Mouse (Mus musculus) forebrain, embryonic 15.5 days (tissue): ENCODE results near the gene Rnf121. TPM values are rescaled to one million over a fixed set of nuclear protein-coding genes. Genes with fewer than 3 reads are reported as not detected.

ENCODE experiments used
- ATAC-seq: fragments of 200-750 bp; cut with Nextera tagmentation; replicated peaks from 2 replicates; pipeline ENCODE4 v1.8.0; 2017; ENCODE audit warnings: mild to moderate bottlenecking, moderate TSS enrichment, moderate library complexity
- H3K27ac ChIP-seq: fragments of 300-500 bp; sonication (generic); replicated peaks from 2 replicates; pipeline ENCODE4 v1.5.1; 2015; ENCODE audit warnings: mild to moderate bottlenecking, inconsistent platforms
- H3K27me3 ChIP-seq: fragments of 300-500 bp; sonication (generic); 2 replicates; pipeline ENCODE4 v1.6.1; 2015; ENCODE audit warnings: inconsistent platforms
- H3K36me3 ChIP-seq: fragments of 300-500 bp; sonication (generic); 2 replicates; pipeline ENCODE4 v1.6.1; 2015; ENCODE audit warnings: mild to moderate bottlenecking, inconsistent platforms
- H3K4me1 ChIP-seq: fragments of 300-500 bp; sonication (generic); 2 replicates; pipeline ENCODE4 v1.6.1; 2015; ENCODE audit warnings: inconsistent platforms
- H3K4me2 ChIP-seq: fragments of 300-500 bp; sonication (generic); replicated peaks from 2 replicates; pipeline ENCODE4 v1.6.1; 2015; ENCODE audit warnings: mild to moderate bottlenecking, inconsistent platforms
- H3K4me3 ChIP-seq: fragments of 300-500 bp; sonication (generic); 2 replicates; pipeline ENCODE4 v1.5.1; 2015; ENCODE audit warnings: mild to moderate bottlenecking, inconsistent platforms
- H3K9ac ChIP-seq: fragments of 300-500 bp; sonication (generic); replicated peaks from 2 replicates; pipeline ENCODE4 v1.6.1; 2015; ENCODE audit warnings: mild to moderate bottlenecking, inconsistent platforms
- H3K9me3 ChIP-seq: fragments of 300-500 bp; sonication (generic); 2 replicates; pipeline ENCODE4 v1.6.1; 2016; ENCODE audit warnings: inconsistent platforms
- WGBS: fragments of 180-500 bp; shearing (Covaris S2); methylation state at CpG from one replicate; pipeline ENCODE4 v1.1.7; 2015; ENCODE audit warnings: mixed read lengths; 5-methylcytosine and 5-hydroxymethylcytosine counted together
- polyA plus RNA-seq: library from polyadenylated mRNA; unstranded; fragments of >200 nt; fragmentation: Nextera tagmentation; extraction: Ambion mirVana; gene quantifications from 2 replicates; pipeline ENCODE4 v1.2.1, GENCODE M21; 2015

Gene Rnf121
- polyA plus RNA-seq, 1 experiment from 2014 or later = 33.0 TPM

GRCm38 (mm10) chr7:102016936-102017335 lies 48.3 kb downstream of the Rnf121 start:
- H3K36me3 ChIP-seq = peaks cover 88% of the 10 kb centered on the region
- H3K4me3 ChIP-seq = no peak overlapping the region
- WGBS = 84% methylated on average over 4 of the region's 4 CpGs
- H3K4me1 ChIP-seq = no peaks in the 10 kb centered on the region
- H3K9ac ChIP-seq = no peak overlapping the region
- H3K4me2 ChIP-seq = no peak overlapping the region
- H3K27me3 ChIP-seq = no peaks in the 10 kb centered on the region
- no peak overlapping the region for H3K27ac ChIP-seq
- ATAC-seq = no peak
- H3K9me3 ChIP-seq = no peaks in the 10 kb centered on the region

DNA sequence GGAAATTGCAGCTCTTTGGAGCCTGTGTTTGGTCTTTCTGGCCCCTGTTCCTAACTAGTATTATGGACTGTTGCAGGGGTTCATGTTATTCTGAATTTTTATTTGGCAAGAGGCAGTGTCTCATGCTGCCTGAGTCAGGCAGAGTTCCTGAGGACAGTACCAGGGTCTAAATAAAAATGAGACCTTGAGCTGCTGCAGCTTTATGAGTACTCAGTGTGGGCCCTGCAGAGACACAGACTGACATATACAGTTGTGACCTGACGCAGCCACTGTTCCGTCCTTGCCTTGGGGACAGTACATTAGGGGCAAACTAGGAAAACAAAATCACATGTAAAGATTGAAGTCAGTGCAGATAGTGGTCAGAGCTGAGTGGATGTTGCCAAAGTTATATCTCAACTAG lies 50.3 kb downstream of the Rnf121 start:
- no peak overlapping the region for H3K9ac ChIP-seq
- no peaks in the 10 kb centered on the region for H3K27me3 ChIP-seq
- H3K4me2 ChIP-seq = no peak overlapping the region
- no peak overlapping the region for H3K4me3 ChIP-seq
- ATAC-seq = no peak
- H3K36me3 ChIP-seq = peaks cover 96% of the 10 kb centered on the region
- H3K4me1 ChIP-seq = no peaks in the 10 kb centered on the region
- H3K9me3 ChIP-seq = no peaks in the 10 kb centered on the region
- H3K27ac ChIP-seq = no peak overlapping the region
- WGBS = 88% methylated on average over 2 of the region's 2 CpGs

DNA sequence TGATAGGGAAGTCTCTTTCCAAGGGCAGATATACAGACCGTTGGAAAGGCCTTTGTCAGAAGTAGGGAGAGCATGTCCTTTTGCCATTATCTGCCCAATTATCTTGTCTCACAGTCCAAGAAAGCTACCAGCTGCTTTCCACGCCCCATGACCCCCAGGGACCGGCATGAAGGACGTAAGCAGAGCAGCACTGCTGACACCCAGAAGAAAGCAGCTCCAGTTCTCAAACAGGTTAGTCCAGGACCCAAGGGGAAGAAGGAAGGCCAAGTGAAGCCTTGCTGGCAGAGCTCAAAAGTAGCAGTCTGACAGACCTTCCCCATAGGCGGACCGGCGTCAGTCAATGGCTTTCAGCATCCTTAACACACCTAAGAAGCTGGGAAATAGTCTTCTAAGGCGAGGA lies 51.9 kb downstream of the Rnf121 start:
- no peak overlapping the region for H3K27ac ChIP-seq

DNA sequence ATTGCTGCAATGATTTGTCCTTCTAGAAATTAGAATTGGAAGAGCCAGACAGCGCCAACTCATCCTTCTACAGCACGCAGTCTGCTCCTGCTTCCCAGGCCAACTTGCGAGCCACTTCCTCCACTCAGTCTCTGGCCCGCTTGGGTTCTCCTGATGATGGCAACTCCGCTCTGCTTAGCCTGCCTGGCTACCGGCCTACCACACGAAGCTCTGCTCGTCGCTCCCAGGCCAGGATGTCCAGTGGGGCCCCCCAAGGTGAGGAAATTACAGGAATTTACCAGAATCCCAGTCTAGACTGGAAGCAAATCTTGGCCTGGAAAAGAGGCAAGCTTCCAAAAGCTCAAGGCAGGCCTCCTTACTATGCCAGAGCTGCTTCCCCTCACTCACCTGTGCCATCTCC lies 53.4 kb downstream of the Rnf121 start:
- Histone ChIP-seq H3K9ac (no peak overlapping the region), H3K4me3 (no peak overlapping the region), H3K36me3 (peaks cover 96% of the 10 kb centered on the region), H3K4me1 (no peaks in the 10 kb centered on the region), H3K4me2 (no peak overlapping the region), H3K9me3 (no peaks in the 10 kb centered on the region), H3K27me3 (no peaks in the 10 kb centered on the region), H3K27ac (0 out of 2 replicates have a peak overlapping the region, but pooled peaks have one; percentile 31)
- WGBS = 88% methylated on average over 9 of the region's 9 CpGs
- no peak for ATAC-seq

More for the DNA sequence above, 51.9 kb downstream of the Rnf121 start:
- no peaks in the 10 kb centered on the region for H3K9me3 ChIP-seq
- no peak overlapping the region for H3K9ac ChIP-seq
- no peak overlapping the region for H3K4me3 ChIP-seq
- peaks cover 99% of the 10 kb centered on the region for H3K36me3 ChIP-seq
- H3K27me3 ChIP-seq = no peaks in the 10 kb centered on the region
- H3K4me2 ChIP-seq = no peak overlapping the region
- 94% methylated on average over 8 of the region's 8 CpGs for WGBS
- no peak for ATAC-seq
- H3K4me1 ChIP-seq = no peaks in the 10 kb centered on the region

DNA sequence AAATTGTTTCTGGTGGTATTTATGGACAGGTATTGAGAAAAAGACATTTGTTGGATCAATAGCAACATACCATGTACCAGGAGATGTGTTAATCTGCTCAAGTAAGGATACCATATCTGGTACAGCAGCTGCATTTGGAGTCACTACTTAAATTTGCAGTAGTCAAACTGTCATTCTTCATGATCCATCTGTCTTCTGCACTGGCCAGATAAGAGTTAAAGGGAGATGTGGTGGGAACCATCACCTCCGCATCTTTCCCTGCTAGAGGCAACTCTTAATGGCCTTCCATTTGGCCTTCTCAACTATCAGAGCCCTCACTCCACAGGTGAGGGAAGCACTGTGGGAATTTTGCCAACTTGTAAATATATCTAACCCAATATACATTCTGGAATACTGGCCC lies 58.7 kb downstream of the Rnf121 start:
- no peaks in the 10 kb centered on the region for H3K9me3 ChIP-seq
- no peak overlapping the region for H3K9ac ChIP-seq
- no peak overlapping the region for H3K4me2 ChIP-seq
- 93% methylated on average over 1 of the region's 1 CpGs for WGBS
- H3K36me3 ChIP-seq = peaks cover 93% of the 10 kb centered on the region
- no peak overlapping the region for H3K27ac ChIP-seq
- no peak overlapping the region for H3K4me3 ChIP-seq
- H3K27me3 ChIP-seq = no peaks in the 10 kb centered on the region
- H3K4me1 ChIP-seq = no peaks in the 10 kb centered on the region
- ATAC-seq = no peak

DNA sequence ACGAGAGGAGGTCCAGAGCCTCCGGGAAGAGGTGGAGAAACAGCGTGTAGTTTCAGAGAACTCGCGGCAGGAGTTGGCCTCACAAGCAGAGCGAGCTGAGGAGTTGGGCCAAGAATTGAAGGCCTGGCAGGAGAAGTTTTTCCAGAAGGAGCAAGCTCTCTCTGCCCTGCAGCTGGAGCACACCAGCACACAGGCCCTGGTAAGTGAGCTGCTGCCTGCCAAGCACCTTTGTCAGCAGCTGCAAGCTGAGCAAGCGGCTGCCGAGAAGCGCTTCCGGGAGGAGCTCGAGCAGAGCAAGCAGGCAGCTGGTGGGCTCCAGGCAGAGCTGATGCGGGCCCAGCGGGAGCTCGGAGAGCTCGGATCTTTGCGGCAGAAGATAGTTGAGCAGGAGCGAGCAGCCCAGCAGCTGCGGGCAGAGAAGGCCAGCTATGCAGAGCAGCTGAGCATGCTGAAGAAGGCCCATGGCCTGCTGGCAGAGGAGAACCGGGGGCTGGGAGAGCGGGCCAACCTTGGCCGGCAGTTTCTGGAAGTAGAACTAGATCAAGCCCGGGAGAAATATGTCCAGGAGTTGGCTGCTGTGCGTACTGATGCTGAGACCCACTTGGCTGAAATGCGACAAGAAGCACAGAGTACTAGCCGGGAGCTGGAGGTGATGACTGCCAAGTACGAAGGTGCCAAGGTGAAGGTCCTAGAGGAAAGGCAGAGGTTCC lies 64.2 kb downstream of the Rnf121 start:
- H3K4me2 ChIP-seq = no peak overlapping the region
- 87% methylated on average over 26 of the region's 26 CpGs for WGBS
- peak overlapping the region; percentile 15; the same call in 1 of the 2 replicates for H3K27ac ChIP-seq
- no peak for ATAC-seq
- H3K4me3 ChIP-seq = no peak overlapping the region
- H3K27me3 ChIP-seq = no peaks in the 10 kb centered on the region
- H3K9me3 ChIP-seq = no peaks in the 10 kb centered on the region
- H3K36me3 ChIP-seq = peaks cover 93% of the 10 kb centered on the region
- no peaks in the 10 kb centered on the region for H3K4me1 ChIP-seq
- no peak overlapping the region for H3K9ac ChIP-seq

DNA sequence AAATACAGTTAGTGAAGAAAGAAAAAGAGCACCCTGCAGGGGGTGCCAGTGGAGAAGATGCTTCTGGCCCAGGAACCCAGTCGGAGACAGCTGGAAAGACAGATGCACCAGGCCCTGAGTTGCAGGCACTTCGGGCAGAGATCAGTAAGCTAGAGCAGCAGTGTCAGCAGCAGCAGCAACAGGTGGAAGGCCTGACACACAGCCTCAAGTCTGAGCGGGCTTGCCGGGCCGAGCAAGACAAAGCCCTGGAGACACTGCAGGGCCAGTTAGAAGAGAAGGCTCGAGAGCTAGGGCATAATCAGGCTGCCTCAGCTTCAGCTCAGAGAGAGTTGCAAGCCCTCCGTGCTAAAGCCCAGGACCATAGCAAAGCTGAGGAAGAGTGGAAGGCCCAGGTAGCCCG lies 65.0 kb downstream of the Rnf121 start:
- Histone ChIP-seq H3K9ac (no peak overlapping the region), H3K36me3 (peaks cover 93% of the 10 kb centered on the region), H3K4me1 (no peaks in the 10 kb centered on the region), H3K27me3 (no peaks in the 10 kb centered on the region), H3K4me2 (no peak overlapping the region), H3K9me3 (no peaks in the 10 kb centered on the region), H3K27ac (no peak overlapping the region), H3K4me3 (no peak overlapping the region)
- no peak for ATAC-seq
- 90% methylated on average over 8 of the region's 8 CpGs for WGBS

DNA sequence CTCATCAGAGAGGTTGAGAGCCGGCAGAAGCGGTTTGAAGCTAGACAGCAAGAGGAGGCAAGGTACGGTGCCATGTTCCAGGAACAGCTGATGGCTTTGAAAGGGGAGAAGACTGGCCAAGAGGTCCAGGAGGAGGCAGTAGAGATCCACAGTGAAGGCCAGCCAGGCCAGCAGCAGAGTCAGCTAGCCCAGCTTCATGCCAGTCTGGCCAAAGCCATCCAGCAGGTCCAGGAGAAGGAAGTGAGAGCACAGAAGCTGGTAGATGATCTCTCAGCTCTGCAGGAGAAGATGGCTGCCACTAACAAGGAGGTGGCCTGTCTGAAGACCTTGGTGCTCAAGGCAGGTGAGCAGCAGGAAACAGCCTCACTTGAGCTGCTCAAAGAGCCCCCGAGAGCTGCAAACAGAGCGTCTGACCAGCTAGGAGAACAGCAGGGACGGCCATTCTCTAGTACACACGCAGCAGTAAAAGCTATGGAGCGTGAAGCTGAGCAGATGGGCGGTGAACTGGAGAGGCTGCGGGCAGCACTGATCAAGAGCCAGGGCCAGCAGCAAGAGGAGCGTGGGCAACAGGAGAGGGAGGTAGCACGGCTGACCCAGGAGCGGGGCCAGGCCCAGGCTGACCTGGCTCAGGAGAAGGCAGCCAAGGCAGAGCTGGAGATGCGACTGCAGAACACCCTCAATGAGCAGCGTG lies 65.7 kb downstream of the Rnf121 start:
- 0 out of 2 replicates have a peak, but pooled peaks have one; percentile 12 for ATAC-seq
- peaks cover 93% of the 10 kb centered on the region for H3K36me3 ChIP-seq

DNA sequence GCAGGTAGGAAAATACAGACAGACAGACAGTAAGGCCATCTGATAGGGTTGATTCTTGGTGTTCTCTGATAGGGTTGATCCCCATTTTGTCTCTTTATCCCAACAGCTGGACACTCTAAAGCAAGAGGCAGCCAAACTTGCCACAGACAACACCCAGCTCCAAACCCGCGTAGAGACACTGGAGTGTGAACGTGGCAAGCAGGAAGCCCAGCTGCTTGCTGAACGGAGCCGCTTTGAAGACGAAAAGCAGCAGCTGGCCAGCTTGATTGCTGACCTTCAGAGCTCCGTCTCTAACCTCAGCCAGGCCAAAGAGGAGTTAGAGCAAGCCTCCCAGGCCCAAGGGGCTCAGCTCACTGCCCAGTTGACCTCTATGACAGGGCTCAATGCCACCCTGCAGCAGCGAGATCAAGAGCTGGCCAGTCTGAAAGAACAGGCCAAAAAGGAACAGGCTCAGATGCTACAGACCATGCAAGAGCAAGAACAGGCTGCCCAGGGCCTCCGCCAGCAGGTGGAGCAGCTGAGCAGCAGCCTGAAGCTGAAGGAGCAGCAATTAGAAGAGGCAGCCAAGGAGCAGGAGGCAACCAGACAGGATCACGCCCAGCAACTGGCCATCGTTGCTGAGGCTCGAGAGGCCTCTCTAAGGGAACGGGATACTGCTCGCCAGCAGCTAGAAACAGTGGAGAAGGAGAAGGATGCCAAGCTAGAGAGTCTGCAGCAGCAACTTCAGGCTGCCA lies 66.9 kb downstream of the Rnf121 start:
- Histone ChIP-seq H3K27me3 (no peaks in the 10 kb centered on the region), H3K27ac (no peak overlapping the region), H3K4me3 (no peak overlapping the region), H3K9me3 (no peaks in the 10 kb centered on the region), H3K9ac (no peak overlapping the region), H3K36me3 (peaks cover 96% of the 10 kb centered on the region), H3K4me1 (no peaks in the 10 kb centered on the region), H3K4me2 (no peak overlapping the region)
- 66% methylated on average over 14 of the region's 14 CpGs for WGBS
- peak; percentile 20; the same call in 1 of the 2 replicates for ATAC-seq

More for the DNA sequence above, 65.7 kb downstream of the Rnf121 start:
- H3K4me2 ChIP-seq = no peak overlapping the region
- no peaks in the 10 kb centered on the region for H3K4me1 ChIP-seq
- no peak overlapping the region for H3K4me3 ChIP-seq
- no peaks in the 10 kb centered on the region for H3K9me3 ChIP-seq
- H3K27ac ChIP-seq = no peak overlapping the region
- 96% methylated on average over 15 of the region's 15 CpGs for WGBS
- H3K27me3 ChIP-seq = no peaks in the 10 kb centered on the region
- no peak overlapping the region for H3K9ac ChIP-seq

DNA sequence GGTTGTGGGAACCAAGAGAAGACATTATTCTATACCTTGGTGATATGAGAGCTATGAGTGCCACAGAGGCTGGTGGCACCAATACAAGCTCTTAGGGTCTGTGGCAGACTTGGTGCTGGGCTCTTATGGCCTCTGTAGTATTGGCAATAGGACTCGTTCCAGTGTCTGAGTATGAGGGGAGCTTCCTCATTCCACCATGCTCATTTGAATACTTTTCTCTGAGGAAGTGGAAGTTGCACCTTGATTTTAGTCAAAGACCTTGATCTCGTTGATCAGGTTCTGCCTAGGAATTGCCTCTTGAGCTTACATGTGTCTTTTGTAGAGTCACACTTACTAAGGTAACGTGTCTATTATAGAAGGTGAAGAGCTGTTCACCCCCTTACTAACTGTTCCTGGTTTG lies 71.0 kb downstream of the Rnf121 start:
- H3K36me3 ChIP-seq = peaks cover 93% of the 10 kb centered on the region
- H3K4me1 ChIP-seq = no peaks in the 10 kb centered on the region
- WGBS = 94% methylated on average over 3 of the region's 3 CpGs
- H3K9me3 ChIP-seq = no peaks in the 10 kb centered on the region
- no peak overlapping the region for H3K4me3 ChIP-seq
- H3K27me3 ChIP-seq = no peaks in the 10 kb centered on the region
- no peak overlapping the region for H3K4me2 ChIP-seq
- no peak overlapping the region for H3K27ac ChIP-seq
- ATAC-seq = no peak
- no peak overlapping the region for H3K9ac ChIP-seq

- no peak for ATAC-seq
- peaks cover 29% of the 10 kb centered on the region for H3K36me3 ChIP-seq
- H3K4me3 ChIP-seq = no peak overlapping the region
- H3K9me3 ChIP-seq = no peaks in the 10 kb centered on the region
- H3K27ac ChIP-seq = no peak overlapping the region
- no peak overlapping the region for H3K9ac ChIP-seq
- 97% methylated on average over 3 of the region's 3 CpGs for WGBS
- no peaks in the 10 kb centered on the region for H3K4me1 ChIP-seq
- no peaks in the 10 kb centered on the region for H3K27me3 ChIP-seq
- H3K4me2 ChIP-seq = no peak overlapping the region
Measured at GRCm38 (mm10) chr7:101985081-101985480, 80.2 kb downstream of the Rnf121 start.

DNA sequence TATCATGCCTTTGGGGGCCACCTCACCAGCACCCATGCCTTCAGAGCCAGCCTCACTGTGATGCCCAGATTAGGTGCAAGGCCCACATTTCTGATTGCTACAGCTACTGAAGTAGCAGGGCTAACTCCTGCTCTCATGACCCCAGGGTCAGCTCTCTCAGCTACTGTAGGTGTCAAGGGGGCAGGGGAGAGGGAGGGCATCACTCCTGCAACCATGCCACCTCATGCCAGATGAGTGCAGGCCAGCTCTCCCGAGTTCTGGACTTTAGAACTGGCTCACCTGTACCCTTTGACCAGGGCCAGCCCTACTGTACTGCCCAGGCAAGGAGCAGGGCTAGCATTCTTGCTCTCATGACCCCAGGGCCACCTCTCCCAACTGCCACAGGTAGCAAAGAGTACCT lies 82.5 kb downstream of the Rnf121 start:
- Histone ChIP-seq H3K27me3 (no peaks in the 10 kb centered on the region), H3K4me1 (no peaks in the 10 kb centered on the region), H3K4me2 (no peak overlapping the region), H3K9me3 (no peaks in the 10 kb centered on the region), H3K9ac (no peak overlapping the region), H3K27ac (no peak overlapping the region), H3K4me3 (no peak overlapping the region), H3K36me3 (peaks cover 6% of the 10 kb centered on the region)
- ATAC-seq = no peak; the same call in 1 of the 2 replicates
- WGBS = 95% methylated on average over 1 of the region's 1 CpGs
